Mouse (Mus musculus) liver, embryonic 16.5 days (tissue): ENCODE measurements around the gene Gucy2c. TPM values are rescaled to one million over a fixed set of nuclear protein-coding genes. Genes with fewer than 3 reads are reported as not detected.

Source experiments
- ATAC-seq: fragments of 200-750 bp; cut with Nextera tagmentation; 2 replicates; pipeline ENCODE4 v1.8.0; 2017; ENCODE audit warnings: low read depth, mild to moderate bottlenecking, moderate number of reproducible peaks, moderate library complexity
- H3K27ac ChIP-seq: fragments of 300-500 bp; sonication (generic); 2 replicates; pipeline ENCODE4 v1.5.1; 2014; ENCODE audit warnings: mild to moderate bottlenecking, low read length
- H3K27me3 ChIP-seq: fragments of 300-500 bp; sonication (generic); 2 replicates; pipeline ENCODE4 v1.6.1; 2014; ENCODE audit warnings: low read depth, low read length, mixed read lengths; ENCODE audit not compliant: control insufficient read depth, insufficient read depth
- H3K36me3 ChIP-seq: fragments of 300-500 bp; sonication (generic); 2 replicates; pipeline ENCODE4 v1.6.1; 2014; ENCODE audit warnings: mild to moderate bottlenecking; ENCODE audit not compliant: control insufficient read depth, insufficient read depth
- H3K4me1 ChIP-seq: fragments of 300-500 bp; sonication (generic); 2 replicates; pipeline ENCODE4 v1.6.1; 2014; ENCODE audit warnings: low read depth, low read length, mixed read lengths; ENCODE audit not compliant: control insufficient read depth
- H3K4me2 ChIP-seq: fragments of 300-500 bp; sonication (generic); 2 replicates; pipeline ENCODE4 v1.6.1; 2014; ENCODE audit warnings: low read depth, low read length, mixed read lengths
- H3K4me3 ChIP-seq: fragments of 300-500 bp; sonication (generic); 2 replicates; pipeline ENCODE4 v1.5.1; 2014; ENCODE audit warnings: low read depth, mild to moderate bottlenecking, low read length
- H3K9ac ChIP-seq: fragments of 300-500 bp; sonication (generic); 2 replicates; pipeline ENCODE4 v1.6.1; 2014; ENCODE audit warnings: low read depth, low read length
- H3K9me3 ChIP-seq: fragments of 300-500 bp; sonication (generic); replicated peaks from 2 replicates; pipeline ENCODE4 v1.6.1; 2016; ENCODE audit warnings: low read length; ENCODE audit not compliant: control insufficient read depth
- WGBS: fragments of 180-500 bp; shearing (Covaris S2); extraction: QIAGEN DNeasy Blood & Tissue Kit; methylation state at CpG from one replicate; pipeline ENCODE4 v1.1.7; 2014; ENCODE audit not compliant: insufficient replicate concordance; 5-methylcytosine and 5-hydroxymethylcytosine counted together
- microRNA-seq: library from miRNA; unstranded; fragments of <30 nt; microRNA quantifications from one replicate; pipeline ENCODE4, GENCODE M21; 2016
- polyA plus RNA-seq: library from polyadenylated mRNA; unstranded; fragments of >200 nt; fragmentation: Nextera tagmentation; extraction: Ambion mirVana; gene quantifications from 2 replicates; pipeline ENCODE4 v1.2.1, GENCODE M21; 2015

Gene Gucy2c
- polyA plus RNA-seq, 1 experiment from 2014 or later = 0.60 TPM

GRCm38 (mm10) chr6:136653331-136653730 lies 128.2 kb downstream of the Gucy2c start:
- 21% methylated on average over 5 of the region's 5 CpGs for WGBS
- peaks cover 2% of the 10 kb centered on the region; the same call in 1 of the 2 replicates for H3K4me1 ChIP-seq
- H3K27ac ChIP-seq = no peak overlapping the region
- no peaks in the 10 kb centered on the region for H3K27me3 ChIP-seq
- ATAC-seq = no peak
- H3K36me3 ChIP-seq = no peaks in the 10 kb centered on the region
- no peak overlapping the region for H3K9ac ChIP-seq
- no peaks in the 10 kb centered on the region for H3K9me3 ChIP-seq
- H3K4me2 ChIP-seq = no peak overlapping the region
- H3K4me3 ChIP-seq = no peak overlapping the region

GRCm38 (mm10) chr6:136650664-136651063 lies 130.9 kb downstream of the Gucy2c start:
- WGBS = 67% methylated on average over 8 of the region's 8 CpGs

DNA sequence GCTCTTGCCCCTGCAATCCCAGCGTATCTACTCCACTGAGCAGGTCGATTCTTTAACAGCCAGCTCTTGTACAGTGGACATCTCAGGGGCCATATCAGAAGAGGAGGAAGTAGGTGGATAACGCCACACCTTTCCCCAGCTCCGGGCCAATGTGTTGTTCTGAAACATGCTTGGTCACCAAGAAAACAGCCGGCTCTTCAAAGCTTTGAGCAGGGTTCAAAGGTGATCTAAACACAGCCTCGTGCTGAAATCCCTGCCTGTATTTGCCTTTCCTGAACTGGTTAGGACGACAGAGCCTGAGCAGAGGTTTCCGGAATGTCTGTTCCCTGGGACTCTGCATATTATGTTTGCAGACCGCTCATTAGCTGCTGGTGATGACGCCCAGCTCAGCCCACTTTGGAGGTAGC lies 134.1 kb downstream of the Gucy2c start:
- no peaks in the 10 kb centered on the region for H3K27me3 ChIP-seq
- no peak overlapping the region for H3K27ac ChIP-seq
- no peaks in the 10 kb centered on the region for H3K36me3 ChIP-seq
- peak; percentile 77 for ATAC-seq
- no peaks in the 10 kb centered on the region; the same call in 1 of the 2 replicates for H3K9me3 ChIP-seq
- no peak overlapping the region for H3K4me2 ChIP-seq
- no peak overlapping the region for H3K4me3 ChIP-seq
- H3K9ac ChIP-seq = no peak overlapping the region
- WGBS = 53% methylated on average over 10 of the region's 10 CpGs
- no peaks in the 10 kb centered on the region for H3K4me1 ChIP-seq

More at GRCm38 (mm10) chr6:136650664-136651063, 130.9 kb downstream of the Gucy2c start:
- Histone ChIP-seq H3K36me3 (no peaks in the 10 kb centered on the region), H3K4me3 (no peak overlapping the region), H3K4me2 (no peak overlapping the region), H3K27me3 (no peaks in the 10 kb centered on the region), H3K9ac (no peak overlapping the region), H3K27ac (no peak overlapping the region), H3K9me3 (no peaks in the 10 kb centered on the region), H3K4me1 (peaks cover 2% of the 10 kb centered on the region; the same call in 1 of the 2 replicates)
- ATAC-seq = no peak

Small RNA genes within 50 kb of the gene (microRNA-seq; reads per million reads assigned to microRNA genes)
- gene Gm44364 = not detected

Other genes starting within 250 kb of the Gucy2c start
- 14.2 and 15.9 TPM in 2 replicates for gene Plbd1, start 119.8 kb downstream of the Gucy2c start, polyA plus RNA-seq
- gene Hist4h4, start 22.6 kb upstream of the Gucy2c start, polyA plus RNA-seq = 1.2 and 1.7 TPM in 2 replicates
- gene H2afj, start 26.5 kb upstream of the Gucy2c start, polyA plus RNA-seq = 126 and 138 TPM in 2 replicates
- 0.59 and 0.98 TPM in 2 replicates for gene BC049715, start 45.9 kb upstream of the Gucy2c start, polyA plus RNA-seq
- gene Wbp11, start 46.5 kb upstream of the Gucy2c start, polyA plus RNA-seq = 46.1 and 47.3 TPM in 2 replicates
- gene Smco3, start 53.7 kb upstream of the Gucy2c start, polyA plus RNA-seq = not detected in 2 replicates
- 28.1 and 28.3 TPM in 2 replicates for gene Art4, start 76.0 kb upstream of the Gucy2c start, polyA plus RNA-seq
- 3.3 and 4.8 TPM in 2 replicates for gene Mgp, start 94.1 kb upstream of the Gucy2c start, polyA plus RNA-seq
- 0.44 and 0.71 TPM in 2 replicates for gene Erp27, start 140.4 kb upstream of the Gucy2c start, polyA plus RNA-seq
- gene Pde6h, start 142.1 kb upstream of the Gucy2c start, polyA plus RNA-seq = not detected in 2 replicates
- 153 and 164 TPM in 2 replicates for gene Arhgdib, start 160.1 kb upstream of the Gucy2c start, polyA plus RNA-seq